Mouse (Mus musculus): ENCODE measurements around the gene Mybpc2.

- no peak for TF ChIP-seq POLR2A (IDR thresholded peaks at IDR 0.05; ENCODE audit: insufficient read length, low read depth)
- TF ChIP-seq MYOG (IDR thresholded peaks at IDR 0.05; ENCODE audit: control insufficient read depth in 1 of 3, insufficient read depth in 1 of 3, insufficient read length in 2 of 3, low read depth in 2 of 3), result no peak
- TF ChIP-seq MYOD1 (IDR thresholded peaks at IDR 0.05; ENCODE audit: control insufficient read depth in 1 of 3, insufficient read length in 2 of 3, low read depth in 2 of 3), result no peak
- no peak for TF ChIP-seq POLR2AphosphoS2 (IDR thresholded peaks at IDR 0.05; ENCODE audit: insufficient read length, low read depth)
- TF ChIP-seq E2F4 (IDR thresholded peaks at IDR 0.05; ENCODE audit: insufficient read depth), result no peak
- TF ChIP-seq USF1 (IDR thresholded peaks at IDR 0.05; ENCODE audit: low read depth), result no peak
- TF ChIP-seq TCF12 (IDR thresholded peaks at IDR 0.05; ENCODE audit: insufficient read depth, poor library complexity, severe bottlenecking), result no peak
- TF ChIP-seq SRF (IDR thresholded peaks at IDR 0.05; ENCODE audit: control insufficient read depth, insufficient read length, low read depth), result no peak
- no peak for TF ChIP-seq TCF3 (IDR thresholded peaks at IDR 0.05; ENCODE audit: insufficient read length, low read depth)
Measured at GRCm38 (mm10) chr7:44496771-44497109, 27.7 kb downstream of the Mybpc2 start.
